Mouse (Mus musculus) layer of hippocampus, adult 2 months (tissue): ENCODE measurements at regions not wholly inside any gene's neighbourhood (a gene's known extent, or its start where the extent isn't known, plus 50 kb on each side); places are given as distances from the start of the nearest gene placed in this dataset.
"Not testable (repeated sequence)": the region's sequence is repeated elsewhere in the genome, so short reads cannot be mapped to it uniquely, and the experiment has no call there.

Experiments used
- DNase-seq, 2 experiments: peaks; one replicate each; pipeline ENCODE4 v3.0.0; 2022; ENCODE audit warnings: low spot score in 2 of 2
- H3K27ac ChIP-seq: fragments of 200-600 bp; 2 replicates; pipeline ENCODE4 v1.8.1; 2022
- H3K4me3 ChIP-seq: fragments of 200-600 bp; 2 replicates; pipeline ENCODE4 v1.8.1; 2022; ENCODE audit warnings: mild to moderate bottlenecking
- CTCF ChIP-seq: fragments of 200-600 bp; conservative IDR thresholded peaks from 2 replicates; pipeline ENCODE4 v1.8.1; 2022; ENCODE audit warnings: antibody characterized with exemption, mild to moderate bottlenecking, moderate library complexity

DNA sequence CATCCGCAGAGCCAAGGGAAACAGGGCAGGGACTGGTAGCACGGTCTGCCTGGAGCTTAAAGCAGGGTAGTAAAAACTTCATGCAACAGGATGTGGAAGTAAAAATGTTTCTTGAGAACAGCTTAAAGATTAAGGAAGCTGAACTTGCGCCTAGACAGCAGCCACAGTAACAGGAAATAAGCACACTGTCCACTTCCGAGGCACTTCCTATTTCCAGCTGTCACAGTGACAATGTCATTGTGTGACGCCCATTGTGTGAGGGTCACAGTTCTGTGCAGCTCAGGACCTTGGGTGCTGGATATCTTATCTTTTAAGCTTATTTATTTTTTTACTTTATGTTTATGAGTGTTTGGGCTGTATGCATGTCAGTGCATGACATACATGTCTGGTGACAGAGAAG, 147.7 kb upstream of the Ubl3 start:
- H3K4me3 ChIP-seq, result no peak overlapping the region
- no peak overlapping the region for H3K27ac ChIP-seq
- no peak for DNase-seq
- no peak for TF ChIP-seq CTCF

DNA sequence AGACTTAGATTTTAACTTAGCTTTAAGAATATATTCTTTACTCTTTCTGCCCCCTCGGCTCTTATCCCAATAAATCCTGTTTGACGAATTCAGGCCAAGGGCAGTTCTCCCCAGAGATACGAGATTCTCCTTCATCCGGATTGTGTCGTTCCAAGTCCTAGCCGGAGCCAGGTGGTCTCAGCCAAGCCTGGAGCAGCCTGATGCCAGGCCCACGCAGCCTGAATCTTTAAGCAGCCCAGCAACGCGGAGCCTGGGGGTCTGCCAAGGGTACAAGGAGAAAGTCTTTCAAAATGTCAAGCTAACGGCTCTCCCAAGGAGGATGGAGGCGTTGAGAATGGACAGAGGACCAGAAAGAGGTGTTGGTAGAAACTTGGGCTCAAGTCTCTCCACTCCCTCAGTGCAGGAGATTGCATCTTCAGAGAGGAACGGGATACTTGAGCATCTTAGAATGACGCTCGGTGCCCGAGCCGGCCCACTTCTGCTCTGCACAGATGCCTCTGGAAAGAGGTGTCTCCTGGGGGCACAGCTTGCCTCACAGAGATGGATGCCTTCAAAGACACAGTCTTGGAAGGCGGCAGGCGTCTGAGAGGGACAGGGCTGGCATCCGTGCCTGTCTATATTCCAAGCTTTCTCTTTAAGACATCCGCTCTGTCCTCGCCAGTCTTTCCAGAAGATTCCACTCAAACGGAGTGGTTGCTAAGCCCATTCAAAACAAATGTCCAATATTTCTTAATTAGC, 145.2 kb upstream of the Ubl3 start:
- no peak for DNase-seq
- peak overlapping the region; percentile 14; the same call in 1 of the 2 replicates for H3K4me3 ChIP-seq
- H3K27ac ChIP-seq, result peak overlapping the region; percentile 32; the same call in 1 of the 2 replicates
- TF ChIP-seq CTCF, result no peak

DNA sequence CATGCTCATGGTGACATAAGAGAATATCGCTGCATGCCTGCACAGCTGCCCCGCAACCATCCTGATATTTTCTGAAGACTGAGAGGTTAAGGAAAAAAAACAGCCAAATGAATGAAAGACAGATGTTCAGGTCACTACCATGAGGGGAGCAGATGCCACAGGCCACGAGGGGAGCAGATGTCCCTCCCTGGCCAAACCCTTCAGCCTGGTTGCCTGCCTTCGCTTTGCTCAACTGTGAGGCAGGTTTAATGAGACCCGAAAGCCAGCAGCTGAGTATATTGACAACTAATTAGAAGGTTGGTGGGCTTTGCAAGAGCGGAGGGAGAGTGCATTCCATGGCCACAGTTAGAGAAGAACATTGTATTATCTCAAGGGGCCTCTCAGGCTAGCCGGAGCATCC, 141.8 kb upstream of the Ubl3 start:
- H3K4me3 ChIP-seq, result no peak overlapping the region
- no peak for TF ChIP-seq CTCF
- no peak overlapping the region for H3K27ac ChIP-seq
- DNase-seq, result no peak

DNA sequence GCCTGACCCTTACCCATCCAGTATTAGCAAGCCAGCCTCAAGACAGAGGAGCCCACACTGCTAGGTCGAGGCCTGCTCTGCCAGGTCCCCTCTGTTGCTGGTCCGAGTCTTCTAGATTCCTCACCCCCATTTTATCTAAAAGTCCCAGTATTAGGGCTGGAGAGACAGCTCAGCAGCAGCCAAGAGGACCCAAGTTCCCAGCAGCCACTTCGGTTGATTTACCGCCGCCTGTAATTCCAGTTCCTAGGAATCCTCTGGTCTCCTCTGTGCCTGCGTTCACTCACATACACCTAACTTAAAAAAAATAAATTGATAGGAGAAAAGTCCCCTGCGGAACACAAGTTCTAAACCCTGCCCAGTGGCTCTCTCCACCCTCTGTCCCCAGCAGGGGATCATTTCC, 138.9 kb upstream of the Ubl3 start:
- no peak for DNase-seq
- no peak overlapping the region for H3K27ac ChIP-seq
- TF ChIP-seq CTCF, result no peak
- no peak overlapping the region for H3K4me3 ChIP-seq

DNA sequence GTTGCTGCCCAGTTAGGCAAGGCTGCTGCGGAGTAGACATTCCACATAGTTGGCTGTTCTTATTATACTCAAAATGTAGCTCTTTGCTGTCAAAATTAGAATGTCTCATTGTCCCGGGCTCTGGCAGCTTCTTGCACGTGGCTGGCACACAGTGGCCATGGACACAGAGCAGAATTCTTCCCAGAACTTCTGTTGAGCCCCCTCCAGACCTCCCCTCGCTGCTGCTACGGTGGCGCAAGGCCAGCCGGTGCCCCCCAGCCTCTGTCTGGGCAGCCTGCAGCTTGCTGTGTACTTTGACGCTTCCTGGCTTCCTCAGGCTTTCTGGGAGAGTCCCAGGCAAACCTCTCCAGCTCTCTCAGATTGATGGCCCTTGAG, 138.2 kb upstream of the Ubl3 start:
- no peak overlapping the region for H3K4me3 ChIP-seq
- no peak overlapping the region for H3K27ac ChIP-seq
- TF ChIP-seq CTCF, result no peak
- DNase-seq, result no peak

DNA sequence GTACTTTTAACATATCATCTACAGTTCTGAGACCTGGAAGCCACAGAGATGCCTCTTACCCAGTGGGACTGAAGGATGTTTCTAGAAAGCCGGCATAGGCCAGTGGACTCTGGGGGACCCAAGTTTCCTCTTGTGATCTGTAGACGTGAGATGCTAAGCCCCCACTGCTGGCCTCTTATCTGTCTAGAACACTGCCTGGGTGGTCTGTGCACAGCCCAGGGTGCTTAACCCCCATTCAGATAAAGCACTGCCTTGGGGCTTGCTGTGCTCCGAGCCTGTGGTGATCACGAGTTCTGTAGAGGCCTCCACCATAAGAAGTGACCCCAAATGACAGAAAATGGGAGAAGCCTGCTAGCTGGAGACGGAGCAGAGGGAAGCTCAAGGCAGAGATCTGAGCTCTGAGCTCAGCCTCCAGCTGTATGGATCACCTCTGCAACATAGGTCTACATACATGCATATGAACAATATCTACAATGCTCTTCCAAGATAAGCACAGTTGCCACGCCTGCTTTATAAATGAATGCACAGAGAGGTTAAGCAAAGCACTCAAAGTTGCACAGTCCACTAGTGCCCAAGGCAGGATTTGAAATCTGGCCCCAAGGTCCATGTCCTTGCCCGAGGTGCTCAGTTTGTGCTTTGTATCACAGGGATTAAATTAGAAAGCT, 137.7 kb upstream of the Ubl3 start:
- no peak for TF ChIP-seq CTCF
- DNase-seq, result no peak
- Histone ChIP-seq H3K4me3 (no peak overlapping the region), H3K27ac (no peak overlapping the region)

DNA sequence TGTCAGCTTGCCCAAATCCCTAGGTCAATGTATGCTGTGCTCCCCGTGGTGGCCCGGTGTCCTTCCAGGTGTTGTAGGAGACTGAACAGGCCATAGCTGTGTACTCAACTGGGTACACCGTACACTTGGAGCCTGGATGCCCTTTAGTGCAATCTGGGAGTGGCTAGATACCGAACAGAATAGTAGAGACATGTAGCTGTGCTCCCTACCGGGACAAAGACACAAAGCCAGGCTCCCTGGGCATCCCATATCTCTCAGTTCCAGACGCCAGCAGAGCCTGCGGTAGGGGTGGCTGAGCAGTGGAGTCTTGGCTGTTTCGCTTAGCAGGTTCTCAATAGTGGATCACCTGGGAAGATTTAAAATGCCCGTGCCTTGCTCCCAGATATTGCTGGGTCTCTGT, 136.7 kb upstream of the Ubl3 start:
- Histone ChIP-seq H3K27ac (no peak overlapping the region), H3K4me3 (no peak overlapping the region)
- no peak for DNase-seq
- no peak for TF ChIP-seq CTCF

DNA sequence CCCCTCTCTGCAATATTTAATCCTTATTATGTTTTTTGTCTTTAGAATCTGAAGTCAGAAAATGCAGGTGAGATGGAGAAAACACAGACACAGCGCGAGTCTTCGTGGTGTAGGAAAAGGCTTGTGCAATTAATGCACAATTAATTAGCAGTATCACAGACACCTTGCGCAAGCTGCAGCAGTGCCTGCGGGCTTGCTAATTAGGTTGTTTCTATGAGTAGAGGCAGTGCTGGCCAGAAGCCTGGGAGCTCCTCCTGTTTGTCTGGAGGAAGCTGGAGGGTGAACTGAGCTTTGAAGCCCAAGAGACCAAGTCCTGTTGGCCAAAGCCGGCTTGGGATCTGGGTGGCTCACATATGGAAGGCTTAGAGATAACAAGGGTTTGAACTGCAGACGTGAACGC, 135.9 kb upstream of the Ubl3 start:
- H3K4me3 ChIP-seq, result no peak overlapping the region
- no peak for TF ChIP-seq CTCF
- peak in 1 of 2 experiments; percentile 20 for DNase-seq
- no peak overlapping the region for H3K27ac ChIP-seq

DNA sequence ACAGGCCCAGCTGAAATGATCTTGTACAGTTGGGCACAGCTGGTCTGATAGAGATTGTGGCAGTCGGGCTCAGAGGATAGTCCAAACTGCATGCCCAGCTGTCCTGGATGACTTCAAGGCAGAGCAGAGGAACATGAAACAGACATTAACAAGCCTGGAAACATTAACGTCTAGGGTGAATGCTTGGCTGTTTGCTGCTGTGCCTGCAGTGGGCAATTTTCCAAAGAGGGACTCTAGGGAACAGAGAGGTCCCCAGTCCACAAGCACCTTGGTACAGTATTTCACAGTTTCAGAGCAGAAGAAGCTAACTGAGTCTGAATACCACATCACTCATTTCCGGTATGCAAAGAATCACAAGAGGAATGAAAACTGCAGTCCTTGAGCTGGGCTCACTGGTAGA, 135.2 kb upstream of the Ubl3 start:
- no peak for TF ChIP-seq CTCF
- H3K27ac ChIP-seq, result no peak overlapping the region

DNA sequence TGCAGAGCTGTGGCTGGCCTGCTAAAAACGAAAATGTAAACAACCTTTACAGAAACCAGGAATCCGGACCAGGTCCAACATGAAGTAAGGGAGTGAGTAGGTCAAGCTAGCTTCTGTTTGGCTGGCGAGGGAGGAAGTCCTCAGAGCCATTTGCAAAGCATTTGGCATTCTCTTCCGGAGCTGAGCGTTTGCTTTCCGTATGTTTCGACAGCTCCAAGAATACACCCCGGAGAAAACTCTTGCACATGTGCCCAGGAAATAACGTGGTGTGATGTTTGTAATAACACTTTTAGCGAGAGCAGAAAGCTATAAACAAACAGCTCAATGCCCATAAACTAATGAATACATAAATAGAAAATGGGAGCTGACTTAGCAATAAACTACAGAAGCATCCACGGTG, 131.6 kb upstream of the Ubl3 start:
- no peak for TF ChIP-seq CTCF
- Histone ChIP-seq H3K4me3 (no peak overlapping the region), H3K27ac (no peak overlapping the region)
- DNase-seq, result no peak

More for the DNA sequence above, 135.2 kb upstream of the Ubl3 start:
- H3K4me3 ChIP-seq, result no peak overlapping the region
- no peak for DNase-seq

DNA sequence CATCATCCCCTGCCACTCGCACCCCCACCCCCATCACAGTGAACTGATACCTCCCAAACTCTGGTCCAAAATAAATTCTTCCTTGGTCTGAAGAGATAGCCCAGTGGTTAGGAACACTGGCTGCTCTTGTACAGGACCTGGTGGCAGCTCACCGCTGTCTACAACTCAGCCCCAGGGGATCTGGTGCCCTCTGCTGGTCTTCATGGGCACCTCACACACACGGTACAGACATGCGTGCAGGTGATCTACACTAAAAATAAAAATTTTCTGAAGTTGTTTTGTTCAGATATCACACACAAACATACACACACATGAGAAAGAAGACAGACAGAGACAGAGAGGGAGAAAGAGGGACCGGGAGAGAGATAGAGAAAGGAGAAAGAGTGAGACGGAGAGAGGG, 130.0 kb upstream of the Ubl3 start:
- peak; percentile 33; the same call in 1 of the 2 replicates for TF ChIP-seq CTCF
- H3K4me3 ChIP-seq, result no peak overlapping the region
- no peak for DNase-seq
- no peak overlapping the region for H3K27ac ChIP-seq

DNA sequence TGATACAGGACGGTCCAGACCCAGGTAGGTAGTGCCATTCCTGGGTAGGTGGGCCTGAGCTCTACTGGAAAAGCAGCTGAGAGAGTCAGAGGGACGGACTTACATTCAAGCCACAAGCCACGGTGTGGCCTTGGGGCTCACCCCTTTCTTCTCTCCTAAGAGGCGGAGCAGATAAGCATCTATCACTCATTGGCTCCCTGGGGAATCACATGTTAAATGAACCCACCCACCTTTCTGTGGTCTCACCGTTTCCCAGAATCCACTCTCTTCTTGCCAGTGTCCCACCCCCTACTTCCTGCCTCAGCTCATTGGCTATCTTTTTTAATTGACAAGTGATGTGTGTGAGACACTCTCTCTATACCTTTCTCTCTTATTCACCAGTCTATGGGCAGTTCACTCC, 127.8 kb upstream of the Ubl3 start:
- no peak for DNase-seq
- TF ChIP-seq CTCF, result no peak

DNA sequence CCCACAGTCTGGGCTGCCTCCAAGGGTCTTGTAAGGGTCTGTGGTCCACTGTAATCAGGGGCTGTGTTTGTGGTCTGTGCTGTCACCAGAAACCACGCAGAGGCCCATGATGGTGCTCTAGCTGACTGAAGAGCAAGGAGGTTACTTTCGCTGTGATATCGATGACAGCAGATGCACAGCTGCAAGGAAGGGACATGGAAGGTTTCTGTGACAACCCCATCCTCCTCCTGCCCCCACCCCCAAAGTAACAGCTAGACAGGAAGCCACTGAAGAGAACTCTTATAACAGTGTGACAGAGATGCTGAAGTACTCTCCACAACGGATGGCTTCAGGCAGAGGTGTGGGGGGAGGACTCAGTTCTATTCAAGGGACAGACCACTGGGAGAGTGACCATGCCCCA, 127.0 kb upstream of the Ubl3 start:
- no peak for DNase-seq
- H3K27ac ChIP-seq, result no peak overlapping the region
- TF ChIP-seq CTCF, result no peak
- no peak overlapping the region for H3K4me3 ChIP-seq

More for the DNA sequence above, 127.8 kb upstream of the Ubl3 start:
- Histone ChIP-seq H3K27ac (no peak overlapping the region), H3K4me3 (no peak overlapping the region)

DNA sequence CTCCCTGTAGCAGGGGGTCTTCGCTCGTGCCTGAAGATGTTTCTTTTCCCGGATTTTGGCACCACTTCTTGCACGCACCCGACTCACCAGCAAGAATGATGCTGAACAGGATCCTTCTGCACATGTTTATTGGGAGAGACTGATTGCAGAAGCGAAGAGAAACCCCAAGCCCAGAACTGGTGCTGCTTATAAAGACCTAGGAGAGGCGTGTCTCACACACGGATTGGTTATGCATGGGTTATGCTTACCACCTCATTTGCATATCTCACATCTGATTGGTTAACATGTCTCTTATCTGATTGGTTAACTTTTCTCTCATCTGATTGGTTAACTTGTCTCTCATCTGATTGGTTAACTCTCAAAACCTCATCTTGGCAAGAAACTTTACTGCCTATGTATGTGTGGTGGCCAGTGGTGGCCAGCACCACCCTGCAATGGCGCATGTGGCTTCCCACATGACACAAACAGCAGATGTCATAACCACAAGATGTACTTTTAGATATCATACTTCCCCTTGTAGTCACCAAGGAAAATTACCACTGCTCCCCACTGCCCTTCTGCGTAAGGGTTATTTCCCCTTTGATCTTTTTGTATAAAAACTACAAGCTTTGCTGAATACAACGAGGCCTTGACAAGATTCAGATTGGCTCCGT, 125.8 kb upstream of the Ubl3 start:
- not testable (repeated sequence) for DNase-seq, H3K27ac ChIP-seq, H3K4me3 ChIP-seq
